Mouse (Mus musculus) activated CD4-positive, CD25-positive, alpha-beta regulatory T cell, adult 9 weeks (primary cell): ENCODE results near the gene Gm13083. TPM values are rescaled to one million over a fixed set of nuclear protein-coding genes. Genes with fewer than 3 reads are reported as not detected.

Source experiments
- polyA plus RNA-seq: library from polyadenylated mRNA; unstranded; fragments of 100-300 nt; shearing (Covaris generic); gene quantifications from one replicate; pipeline ENCODE4 v1.2.1, GENCODE M21; 2017

The Gm13083 gene
- polyA plus RNA-seq: not detected

GRCm38 (mm10) chr4:143614703-143615102 is at the start of gene Gm13083:
Gene Gm13083 (plus strand): TSS chr4:143615003.

GRCm38 (mm10) chr4:143657146-143657545 is 42.3 kb downstream of the Gm13083 start, which contains the start of gene Gm13088:
Gene Gm13088 (minus strand): TSS chr4:143657246.

Other genes starting within 250 kb of the Gm13083 start
- not detected for gene Pramel1, start 220.6 kb upstream of the Gm13083 start, polyA plus RNA-seq
- gene Pramef8, start 202.6 kb upstream of the Gm13083 start, polyA plus RNA-seq: 48.2 TPM
- gene Oog4, start 164.7 kb upstream of the Gm13083 start, polyA plus RNA-seq: not detected
- not detected for gene Gm13043, start 103.7 kb upstream of the Gm13083 start, polyA plus RNA-seq
- not detected for gene Gm13040, start 79.0 kb upstream of the Gm13083 start, polyA plus RNA-seq
- gene BC080695, start 63.3 kb upstream of the Gm13083 start, polyA plus RNA-seq: not detected
- gene Gm13057, start 63.3 kb upstream of the Gm13083 start, polyA plus RNA-seq: not detected
- gene Gm13088, start 42.2 kb downstream of the Gm13083 start, polyA plus RNA-seq: not detected
- not detected for gene Gm13089, start 87.7 kb downstream of the Gm13083 start, polyA plus RNA-seq
- gene Gm13078, start 104.5 kb downstream of the Gm13083 start, polyA plus RNA-seq: not detected
- not detected for gene Gm13023, start 174.3 kb downstream of the Gm13083 start, polyA plus RNA-seq
- not detected for gene Gm13084, start 201.1 kb downstream of the Gm13083 start, polyA plus RNA-seq
- not detected for gene Gm13103, start 231.5 kb downstream of the Gm13083 start, polyA plus RNA-seq